Mouse (Mus musculus): ENCODE results near the gene Rab39b. TPM values are rescaled to one million over a fixed set of nuclear protein-coding genes. Genes with fewer than 3 reads are reported as not detected.

Rab39b gene
- 3.3 TPM for polyA plus RNA-seq (2017; shearing (Covaris generic))

DNA sequence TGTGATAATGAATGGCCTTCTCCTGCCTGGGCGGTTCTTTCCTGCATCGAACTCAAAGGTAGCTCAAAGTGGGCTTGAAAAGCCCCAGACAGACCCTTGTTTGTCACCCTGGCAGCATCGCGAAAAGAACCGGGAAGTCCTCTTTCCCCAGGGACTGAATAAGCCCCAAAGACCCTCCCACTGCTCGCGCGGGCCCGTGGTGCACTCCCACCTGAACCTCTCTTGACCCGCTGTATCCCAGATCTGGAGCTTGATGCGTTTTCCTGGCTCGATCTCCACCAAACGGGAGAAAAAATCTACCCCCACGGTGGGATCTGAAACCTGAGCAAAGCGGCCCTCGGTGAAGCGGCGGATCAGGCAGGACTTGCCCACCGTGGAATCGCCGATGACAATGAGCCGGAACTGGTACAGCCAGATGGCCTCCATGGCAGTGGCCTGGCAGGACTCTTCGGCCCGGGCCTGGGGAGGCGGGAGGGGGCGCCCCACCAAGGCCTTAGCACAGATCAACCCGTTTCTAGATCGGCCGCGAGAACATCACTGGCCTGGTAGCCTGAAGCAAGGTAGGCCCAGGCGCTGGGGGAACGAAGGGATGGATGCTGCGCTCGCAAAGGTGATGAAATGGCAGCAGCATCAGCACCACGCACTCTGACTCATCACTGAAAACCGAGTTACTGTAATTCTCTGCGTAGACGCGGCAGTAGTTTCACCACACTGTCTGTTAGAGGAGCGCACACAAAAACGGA lies at the start of gene Rab39b:
Gene Rab39b (minus strand): TSS at position 650 of the 743 bp plus-strand sequence.

Other genes with a start within 250 kb of the Rab39b start
- gene Fundc2, start 195.8 kb downstream of the Rab39b start, polyA plus RNA-seq (2017; shearing (Covaris generic)), result 67.3 TPM
- 1.1 TPM for gene F8, start 195.6 kb downstream of the Rab39b start, polyA plus RNA-seq (2017; shearing (Covaris generic))
- 23.5 TPM for gene Cmc4, start 161.6 kb downstream of the Rab39b start, polyA plus RNA-seq (2017; shearing (Covaris generic))
- gene Mtcp1, start 161.6 kb downstream of the Rab39b start, polyA plus RNA-seq (2017; shearing (Covaris generic)), result 13.3 TPM
- gene Brcc3, start 161.6 kb downstream of the Rab39b start, polyA plus RNA-seq (2017; shearing (Covaris generic)), result 70.3 TPM
- gene Vbp1, start 63.9 kb downstream of the Rab39b start, polyA plus RNA-seq (2017; shearing (Covaris generic)), result 143 TPM